Mouse (Mus musculus) forebrain, postnatal 0 days (tissue): ENCODE results near the gene Gm10118. TPM values are rescaled to one million over a fixed set of nuclear protein-coding genes. Genes with fewer than 3 reads are reported as not detected.

Experiments
- ATAC-seq: fragments of 200-750 bp; cut with Nextera tagmentation; 2 replicates; pipeline ENCODE4 v1.8.0; 2017; ENCODE audit warnings: mild to moderate bottlenecking, moderate library complexity
- DNase-seq: peaks from one replicate; pipeline ENCODE4 v3.0.0-alpha.2; 2015
- H3K27ac ChIP-seq: fragments of 300-500 bp; sonication (generic); 2 replicates; pipeline ENCODE4 v1.5.1; 2014; ENCODE audit warnings: low read depth, mild to moderate bottlenecking, antibody characterized with exemption, low read length, moderate library complexity, mixed read lengths
- H3K27me3 ChIP-seq: fragments of 300-500 bp; sonication (generic); 2 replicates; pipeline ENCODE4 v1.6.1; 2014; ENCODE audit warnings: mild to moderate bottlenecking, low read length, mixed read lengths; ENCODE audit not compliant: insufficient read depth
- H3K36me3 ChIP-seq: fragments of 300-500 bp; sonication (generic); 2 replicates; pipeline ENCODE4 v1.6.1; 2014; ENCODE audit warnings: mild to moderate bottlenecking, moderate library complexity; ENCODE audit not compliant: insufficient read depth
- H3K4me1 ChIP-seq: fragments of 300-500 bp; sonication (generic); 2 replicates; pipeline ENCODE4 v1.6.1; 2014; ENCODE audit warnings: antibody characterized with exemption; ENCODE audit not compliant: insufficient read depth
- H3K4me2 ChIP-seq: fragments of 300-500 bp; sonication (generic); 2 replicates; pipeline ENCODE4 v1.6.1; 2014; ENCODE audit warnings: low read depth, mild to moderate bottlenecking, moderate library complexity
- H3K4me3 ChIP-seq: fragments of 300-500 bp; sonication (generic); 2 replicates; pipeline ENCODE4 v1.5.1; 2014; ENCODE audit warnings: low read depth, low read length, mixed read lengths
- H3K9ac ChIP-seq: fragments of 300-500 bp; sonication (generic); 2 replicates; pipeline ENCODE4 v1.6.1; 2014; ENCODE audit warnings: mild to moderate bottlenecking
- H3K9me3 ChIP-seq: fragments of 300-500 bp; sonication (generic); 2 replicates; pipeline ENCODE4 v1.6.1; 2016; ENCODE audit warnings: low read length
- CTCF ChIP-seq: sonication (generic); IDR thresholded peaks from 2 replicates; pipeline ENCODE4 v1.5.1; 2016; ENCODE audit warnings: antibody characterized with exemption, control low read depth, low read depth
- WGBS: fragments of 180-500 bp; shearing (Covaris S2); extraction: QIAGEN DNeasy Blood & Tissue Kit; methylation state at CpG from one replicate; pipeline ENCODE4 v1.1.7; 2014; 5-methylcytosine and 5-hydroxymethylcytosine counted together
- polyA plus RNA-seq: library from polyadenylated mRNA; unstranded; fragments of >200 nt; fragmentation: Nextera tagmentation; extraction: Ambion mirVana; gene quantifications from 2 replicates; pipeline ENCODE4 v1.2.1, GENCODE M21; 2015
- total RNA-seq: library from RNA; depleted of rRNA; stranded (reverse); fragments of >200 nt; gene quantifications from 2 replicates; pipeline ENCODE4 v1.2.3, GENCODE M21; 2014; rRNA removed

The Gm10118 gene
- total RNA-seq (1.8 and 2.4 TPM in 2 replicates), polyA plus RNA-seq (0.15 and 0.57 TPM in 2 replicates)

GRCm38 (mm10) chr10:63927334-63927733 lies at the start of gene Gm10118:
Gene Gm10118, minus strand, starts transcription at chr10:63927434.
- Histone ChIP-seq H3K9ac (no peak within 1 kb of the TSS), H3K36me3 (no peaks in the 10 kb centered on the region), H3K27ac (no peak within 1 kb of the TSS), H3K4me1 (no peaks in the 10 kb centered on the region), H3K27me3 (no peaks in the 10 kb centered on the region), H3K4me3 (no peak within 1 kb of the TSS), H3K4me2 (no peak within 1 kb of the TSS), H3K9me3 (no peaks in the 10 kb centered on the region)
- DNase-seq: no peak
- no peak for ATAC-seq
- no peak for TF ChIP-seq CTCF

GRCm38 (mm10) chr10:63972300-63972699 lies 45.1 kb upstream of the Gm10118 start:
- H3K36me3 ChIP-seq: no peaks in the 10 kb centered on the region
- 88% methylated on average over 2 of the region's 2 CpGs for WGBS
- ATAC-seq (no peak), DNase-seq (no peak)
- no peak for TF ChIP-seq CTCF
- no peak overlapping the region for H3K4me3 ChIP-seq
- no peaks in the 10 kb centered on the region for H3K27me3 ChIP-seq
- no peak overlapping the region for H3K4me2 ChIP-seq
- no peak overlapping the region for H3K27ac ChIP-seq
- no peaks in the 10 kb centered on the region for H3K4me1 ChIP-seq
- H3K9ac ChIP-seq: no peak overlapping the region
- no peaks in the 10 kb centered on the region for H3K9me3 ChIP-seq

- 0 out of 2 replicates have a peak overlapping the region, but pooled peaks have one; percentile 15 for H3K27ac ChIP-seq
- H3K27me3 ChIP-seq: no peaks in the 10 kb centered on the region
- no peaks in the 10 kb centered on the region for H3K4me1 ChIP-seq
- no peak overlapping the region for H3K4me3 ChIP-seq
- WGBS: 32% methylated on average over 6 of the region's 7 CpGs
- 0 out of 2 replicates have a peak, but pooled peaks have one; percentile 16 for ATAC-seq
- DNase-seq: no peak
- no peaks in the 10 kb centered on the region for H3K36me3 ChIP-seq
- no peak overlapping the region for H3K9ac ChIP-seq
- H3K9me3 ChIP-seq: no peaks in the 10 kb centered on the region
- TF ChIP-seq CTCF: no peak
- no peak overlapping the region for H3K4me2 ChIP-seq
Measured at GRCm38 (mm10) chr10:63954308-63954930, 27.2 kb upstream of the Gm10118 start.

DNA sequence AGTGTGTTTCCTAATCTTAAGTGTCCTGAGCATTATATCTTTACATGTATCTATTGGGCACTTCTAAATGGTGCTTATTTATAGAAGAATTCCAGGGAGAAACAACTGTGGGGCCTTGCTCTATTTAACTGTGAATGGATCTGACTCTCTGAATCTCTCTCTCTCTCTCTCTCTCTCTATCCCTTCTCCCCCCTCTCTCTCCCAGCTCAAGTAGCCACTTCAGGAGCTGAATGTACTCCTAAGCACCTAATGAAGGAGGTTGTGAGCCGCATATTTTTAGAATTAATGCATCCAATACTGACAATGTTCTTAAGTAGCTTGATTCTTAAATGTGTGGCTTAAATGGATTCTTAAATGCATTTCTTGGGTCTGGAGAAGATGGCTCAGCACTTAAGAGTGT lies 24.2 kb upstream of the Gm10118 start:
- ATAC-seq (no peak), DNase-seq (no peak)
- Histone ChIP-seq H3K4me1 (no peaks in the 10 kb centered on the region), H3K9me3 (no peaks in the 10 kb centered on the region), H3K27ac (no peak overlapping the region), H3K4me2 (no peak overlapping the region), H3K27me3 (no peaks in the 10 kb centered on the region), H3K4me3 (no peak overlapping the region), H3K9ac (no peak overlapping the region), H3K36me3 (no peaks in the 10 kb centered on the region)
- 76% methylated on average over 1 of the region's 1 CpGs for WGBS
- TF ChIP-seq CTCF: no peak

DNA sequence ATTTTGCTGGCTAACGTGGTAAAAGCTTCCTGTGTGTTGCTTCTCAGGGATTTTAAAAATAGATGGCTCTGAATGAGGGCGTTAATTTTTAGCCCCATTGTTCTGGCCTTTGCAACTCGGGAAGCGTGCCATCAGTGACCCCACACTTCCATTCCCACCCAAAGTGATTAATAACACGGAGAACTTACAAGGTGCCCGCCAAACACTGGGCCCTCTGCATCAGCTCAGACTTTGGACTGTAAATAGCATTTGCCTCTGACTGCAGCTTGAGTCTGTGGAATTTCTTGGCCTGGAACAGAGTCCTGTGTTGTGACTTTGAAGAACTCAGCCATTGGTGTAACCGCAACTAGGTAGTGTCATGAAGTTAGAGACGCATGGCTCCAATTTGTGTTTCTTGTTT lies 23.6 kb upstream of the Gm10118 start:
- Histone ChIP-seq H3K4me2 (no peak overlapping the region), H3K27me3 (no peaks in the 10 kb centered on the region), H3K9ac (no peak overlapping the region), H3K9me3 (no peaks in the 10 kb centered on the region), H3K27ac (no peak overlapping the region), H3K4me1 (no peaks in the 10 kb centered on the region), H3K4me3 (no peak overlapping the region), H3K36me3 (no peaks in the 10 kb centered on the region)
- 54% methylated on average over 8 of the region's 8 CpGs for WGBS
- DNase-seq (no peak), ATAC-seq (no peak)
- TF ChIP-seq CTCF: no peak

GRCm38 (mm10) chr10:63947266-63947665 lies 20.0 kb upstream of the Gm10118 start:
- no peaks in the 10 kb centered on the region for H3K4me1 ChIP-seq
- H3K9ac ChIP-seq: no peak overlapping the region
- no peaks in the 10 kb centered on the region for H3K27me3 ChIP-seq
- no peak overlapping the region for H3K4me2 ChIP-seq
- 57% methylated on average over 4 of the region's 4 CpGs for WGBS
- no peak for TF ChIP-seq CTCF
- DNase-seq (no peak), ATAC-seq (no peak)
- no peaks in the 10 kb centered on the region for H3K9me3 ChIP-seq
- H3K36me3 ChIP-seq: no peaks in the 10 kb centered on the region
- no peak overlapping the region for H3K27ac ChIP-seq
- no peak overlapping the region for H3K4me3 ChIP-seq

GRCm38 (mm10) chr10:63945534-63945933 lies 18.3 kb upstream of the Gm10118 start:
- DNase-seq (no peak), ATAC-seq (no peak)
- H3K4me1 ChIP-seq: no peaks in the 10 kb centered on the region
- no peak overlapping the region for H3K4me2 ChIP-seq
- no peak for TF ChIP-seq CTCF
- WGBS: 64% methylated on average over 3 of the region's 3 CpGs
- H3K4me3 ChIP-seq: no peak overlapping the region
- no peaks in the 10 kb centered on the region for H3K27me3 ChIP-seq
- H3K9ac ChIP-seq: no peak overlapping the region
- H3K36me3 ChIP-seq: no peaks in the 10 kb centered on the region
- no peak overlapping the region for H3K27ac ChIP-seq
- H3K9me3 ChIP-seq: no peaks in the 10 kb centered on the region
